Mouse (Mus musculus): ENCODE data around the gene Pomgnt2. TPM values are rescaled to one million over a fixed set of nuclear protein-coding genes. Genes with fewer than 3 reads are reported as not detected.

Pomgnt2 gene
- polyA plus RNA-seq (2015; fragmentation: Nextera tagmentation; extraction: Ambion mirVana): 20.5 and 20.7 TPM in 2 replicates

DNA sequence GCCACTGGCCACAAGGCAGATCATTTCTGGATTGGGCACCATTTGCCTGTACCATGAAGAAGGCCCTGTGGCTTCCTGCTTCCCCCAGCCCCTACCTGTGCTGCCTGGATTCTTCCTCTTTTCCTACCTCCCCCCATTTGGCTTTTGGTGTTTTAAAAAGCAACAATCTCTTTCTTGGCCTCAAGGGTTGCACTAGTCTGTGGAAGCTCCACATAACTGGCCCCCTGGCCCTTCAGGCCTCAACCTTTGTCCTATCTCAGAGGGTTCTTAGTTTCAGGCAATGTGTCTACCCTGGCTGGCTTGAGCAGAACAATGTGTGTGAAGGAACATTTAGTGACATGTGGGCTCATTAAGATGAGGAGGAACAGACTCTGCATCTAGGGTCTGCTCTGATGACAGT, at the start of gene Pomgnt2:
Gene Pomgnt2, minus strand, starts transcription at position 101 of the 400 bp plus-strand sequence.
- no peak for ATAC-seq (ENCODE audit: insufficient number of reproducible peaks, low FRiP score, low TSS enrichment, low read depth)
- peak within 1 kb of the TSS; percentile 95 for H3K4me3 ChIP-seq
- H3K4me2 ChIP-seq: peak within 1 kb of the TSS; percentile 96
- no peaks in the 10 kb centered on the region for H3K36me3 ChIP-seq
- no peak within 1 kb of the TSS for H3K27ac ChIP-seq
- H3K9me3 ChIP-seq: no peaks in the 10 kb centered on the region
- no peaks in the 10 kb centered on the region for H3K27me3 ChIP-seq
- no peak within 1 kb of the TSS for H3K9ac ChIP-seq
- peaks cover 7% of the 10 kb centered on the region for H3K4me1 ChIP-seq

GRCm38 (mm10) chr9:122039848-122040247, 42.9 kb upstream of the Pomgnt2 start:
- no peak overlapping the region for H3K9ac ChIP-seq
- ATAC-seq (ENCODE audit: insufficient number of reproducible peaks, low FRiP score, low TSS enrichment, low read depth): no peak

GRCm38 (mm10) chr9:122038631-122039030, 41.7 kb upstream of the Pomgnt2 start:
- H3K36me3 ChIP-seq: no peaks in the 10 kb centered on the region
- no peak overlapping the region for H3K9ac ChIP-seq
- H3K4me1 ChIP-seq: no peaks in the 10 kb centered on the region
- H3K4me2 ChIP-seq: no peak overlapping the region
- no peak overlapping the region for H3K4me3 ChIP-seq
- H3K27me3 ChIP-seq: no peaks in the 10 kb centered on the region
- WGBS: 73% methylated on average over 1 of the region's 1 CpGs
- no peaks in the 10 kb centered on the region for H3K9me3 ChIP-seq
- H3K27ac ChIP-seq: no peak overlapping the region
- ATAC-seq (ENCODE audit: insufficient number of reproducible peaks, low FRiP score, low TSS enrichment, low read depth): no peak

More at GRCm38 (mm10) chr9:122039848-122040247, 42.9 kb upstream of the Pomgnt2 start:
- no peaks in the 10 kb centered on the region for H3K27me3 ChIP-seq
- H3K9me3 ChIP-seq: no peaks in the 10 kb centered on the region
- H3K36me3 ChIP-seq: no peaks in the 10 kb centered on the region
- H3K4me3 ChIP-seq: no peak overlapping the region
- H3K4me1 ChIP-seq: no peaks in the 10 kb centered on the region
- no peak overlapping the region for H3K4me2 ChIP-seq
- WGBS: 75% methylated on average over 4 of the region's 4 CpGs
- H3K27ac ChIP-seq: no peak overlapping the region

GRCm38 (mm10) chr9:122036496-122037054, 39.7 kb upstream of the Pomgnt2 start:
- no peak overlapping the region for H3K27ac ChIP-seq
- H3K4me3 ChIP-seq: no peak overlapping the region
- ATAC-seq (ENCODE audit: insufficient number of reproducible peaks, low FRiP score, low TSS enrichment, low read depth): no peak
- no peak overlapping the region for H3K9ac ChIP-seq
- H3K27me3 ChIP-seq: no peaks in the 10 kb centered on the region
- no peaks in the 10 kb centered on the region for H3K9me3 ChIP-seq
- H3K4me2 ChIP-seq: no peak overlapping the region
- no peaks in the 10 kb centered on the region for H3K36me3 ChIP-seq
- 54% methylated on average over 4 of the region's 4 CpGs for WGBS
- no peaks in the 10 kb centered on the region for H3K4me1 ChIP-seq

DNA sequence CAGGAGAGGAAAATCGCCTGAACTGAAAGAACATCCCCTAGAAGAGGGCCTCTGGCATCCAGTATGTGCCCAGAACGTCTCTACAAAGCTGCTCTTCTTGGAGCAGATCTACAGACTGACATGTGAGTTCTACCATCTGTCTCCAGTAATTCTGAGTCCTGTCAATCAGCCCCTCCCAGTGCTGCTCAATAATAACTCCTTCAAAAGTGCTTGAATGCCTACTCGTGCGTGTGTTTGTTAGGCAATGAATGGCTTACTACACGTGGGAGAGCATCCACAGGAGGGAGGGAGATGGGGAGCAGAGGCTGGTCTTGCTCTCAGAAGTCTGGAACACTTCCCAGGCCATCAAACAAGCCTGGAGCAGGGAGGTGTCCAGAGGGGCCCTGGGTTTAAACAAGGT, 38.9 kb upstream of the Pomgnt2 start:
- Histone ChIP-seq H3K4me1 (no peaks in the 10 kb centered on the region), H3K9me3 (no peaks in the 10 kb centered on the region), H3K4me2 (no peak overlapping the region), H3K27ac (no peak overlapping the region), H3K4me3 (no peak overlapping the region), H3K9ac (no peak overlapping the region), H3K27me3 (no peaks in the 10 kb centered on the region), H3K36me3 (no peaks in the 10 kb centered on the region)
- WGBS: 26% methylated on average over 5 of the region's 5 CpGs
- ATAC-seq (ENCODE audit: insufficient number of reproducible peaks, low FRiP score, low TSS enrichment, low read depth): no peak

GRCm38 (mm10) chr9:122034949-122035348, 38.0 kb upstream of the Pomgnt2 start:
- no peak overlapping the region for H3K4me3 ChIP-seq
- H3K4me1 ChIP-seq: no peaks in the 10 kb centered on the region
- no peaks in the 10 kb centered on the region for H3K36me3 ChIP-seq
- no peaks in the 10 kb centered on the region for H3K9me3 ChIP-seq
- H3K27ac ChIP-seq: no peak overlapping the region
- H3K9ac ChIP-seq: no peak overlapping the region
- no peaks in the 10 kb centered on the region for H3K27me3 ChIP-seq
- 100% methylated on average over 1 of the region's 1 CpGs for WGBS
- no peak overlapping the region for H3K4me2 ChIP-seq
- no peak for ATAC-seq (ENCODE audit: insufficient number of reproducible peaks, low FRiP score, low TSS enrichment, low read depth)

DNA sequence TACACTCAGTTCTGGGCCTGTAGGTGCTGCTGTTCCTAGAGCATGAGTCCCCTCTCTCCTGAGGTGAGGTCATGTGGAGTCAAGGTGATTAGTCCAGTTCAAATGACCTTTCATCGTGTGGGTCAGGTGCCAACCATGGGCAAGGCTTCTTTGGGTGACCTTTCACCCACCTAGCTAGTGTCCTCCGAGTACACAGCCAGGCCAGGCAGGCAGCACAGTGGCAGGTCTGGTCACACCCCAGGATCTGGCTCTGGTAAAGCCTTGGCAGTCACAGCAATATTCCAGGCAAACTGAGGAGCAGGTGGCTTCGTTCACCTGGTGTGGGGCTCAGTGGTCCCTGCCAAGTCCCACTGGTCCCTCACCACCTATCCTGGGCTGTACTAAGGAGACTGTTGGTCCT, 35.2 kb upstream of the Pomgnt2 start:
- WGBS: 78% methylated on average over 3 of the region's 3 CpGs

GRCm38 (mm10) chr9:122030706-122031105, 33.8 kb upstream of the Pomgnt2 start:
- Histone ChIP-seq H3K9ac (no peak overlapping the region), H3K36me3 (no peaks in the 10 kb centered on the region), H3K4me2 (no peak overlapping the region), H3K4me3 (no peak overlapping the region), H3K9me3 (no peaks in the 10 kb centered on the region), H3K27ac (no peak overlapping the region), H3K27me3 (no peaks in the 10 kb centered on the region), H3K4me1 (peaks cover 19% of the 10 kb centered on the region)
- no peak for ATAC-seq (ENCODE audit: insufficient number of reproducible peaks, low FRiP score, low TSS enrichment, low read depth)
- WGBS: 50% methylated on average over 5 of the region's 5 CpGs

More for the DNA sequence above, 35.2 kb upstream of the Pomgnt2 start:
- Histone ChIP-seq H3K4me1 (peaks cover 10% of the 10 kb centered on the region), H3K27ac (no peak overlapping the region), H3K4me3 (no peak overlapping the region), H3K9me3 (no peaks in the 10 kb centered on the region), H3K27me3 (no peaks in the 10 kb centered on the region), H3K4me2 (no peak overlapping the region), H3K9ac (no peak overlapping the region), H3K36me3 (no peaks in the 10 kb centered on the region)
- no peak for ATAC-seq (ENCODE audit: insufficient number of reproducible peaks, low FRiP score, low TSS enrichment, low read depth)

DNA sequence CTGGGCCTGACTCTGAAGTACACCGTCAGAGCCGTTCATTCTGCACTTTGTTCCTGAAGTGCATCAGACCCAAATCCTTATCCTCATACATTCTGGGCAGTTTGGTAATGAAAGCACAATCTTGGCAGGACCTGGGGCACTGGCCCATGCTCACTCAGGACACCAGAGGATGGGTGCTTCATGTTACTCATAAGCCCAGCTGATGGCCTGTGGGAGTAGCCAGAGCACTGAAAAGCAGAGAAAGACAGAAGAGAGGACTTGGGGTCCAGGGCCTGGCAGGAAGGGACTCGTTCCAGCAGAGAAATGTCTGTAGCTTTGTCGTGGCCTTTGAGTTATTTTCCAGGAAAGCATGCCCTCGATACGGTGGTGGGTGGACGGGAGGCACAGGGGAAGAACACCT, 32.9 kb upstream of the Pomgnt2 start:
- no peak overlapping the region for H3K4me3 ChIP-seq
- peaks cover 20% of the 10 kb centered on the region for H3K4me1 ChIP-seq
- H3K9ac ChIP-seq: no peak overlapping the region
- H3K27ac ChIP-seq: no peak overlapping the region
- H3K9me3 ChIP-seq: no peaks in the 10 kb centered on the region
- H3K36me3 ChIP-seq: no peaks in the 10 kb centered on the region
- 89% methylated on average over 7 of the region's 7 CpGs for WGBS
- H3K4me2 ChIP-seq: no peak overlapping the region
- H3K27me3 ChIP-seq: no peaks in the 10 kb centered on the region
- ATAC-seq (ENCODE audit: insufficient number of reproducible peaks, low FRiP score, low TSS enrichment, low read depth): no peak

DNA sequence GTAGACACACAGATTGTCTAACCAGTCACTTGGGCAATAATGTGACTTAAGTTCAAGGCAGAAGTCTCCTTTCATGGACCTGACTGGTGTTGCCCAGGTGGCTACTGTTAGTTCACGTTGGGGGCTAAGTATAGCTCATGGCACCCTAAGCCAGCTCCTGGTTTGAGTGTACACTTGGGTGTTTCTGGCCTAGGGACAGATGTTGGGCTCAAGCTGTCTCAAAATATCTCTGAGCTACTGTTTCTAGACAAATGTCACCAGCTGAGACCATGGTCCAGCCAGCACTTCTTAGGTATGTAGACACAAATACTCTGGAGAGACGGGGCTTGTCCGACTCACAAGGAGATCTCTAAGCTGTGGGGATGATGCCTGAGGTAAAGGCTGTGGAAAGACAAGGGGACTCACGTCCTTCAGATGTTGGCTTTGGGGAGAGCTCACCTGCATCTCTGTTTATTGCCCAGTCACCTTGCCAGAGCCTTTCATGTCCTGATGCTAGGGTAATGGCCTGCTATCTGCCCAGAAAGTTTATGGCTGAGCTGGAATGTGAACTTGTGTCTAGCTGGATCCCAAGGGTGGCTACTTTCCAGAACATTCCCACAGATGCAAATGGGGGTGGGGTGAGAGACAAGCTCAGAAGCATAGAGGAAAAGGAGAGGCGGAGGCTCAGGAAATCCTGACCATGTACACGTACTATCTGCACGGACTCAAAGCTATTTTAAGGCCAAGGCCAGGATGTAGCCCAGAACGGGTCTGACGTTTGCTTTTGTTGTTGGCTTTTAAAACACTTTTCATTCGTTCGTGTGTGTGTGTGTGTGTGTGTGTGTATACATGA, 31.2 kb upstream of the Pomgnt2 start:
- Histone ChIP-seq H3K36me3 (no peaks in the 10 kb centered on the region), H3K4me1 (peaks cover 21% of the 10 kb centered on the region), H3K4me2 (no peak overlapping the region), H3K27ac (peak overlapping the region; percentile 55; the same call in 1 of the 2 replicates), H3K9me3 (no peaks in the 10 kb centered on the region), H3K9ac (no peak overlapping the region), H3K27me3 (no peaks in the 10 kb centered on the region), H3K4me3 (no peak overlapping the region)
- WGBS: 63% methylated on average over 11 of the region's 11 CpGs
- no peak for ATAC-seq (ENCODE audit: insufficient number of reproducible peaks, low FRiP score, low TSS enrichment, low read depth)

DNA sequence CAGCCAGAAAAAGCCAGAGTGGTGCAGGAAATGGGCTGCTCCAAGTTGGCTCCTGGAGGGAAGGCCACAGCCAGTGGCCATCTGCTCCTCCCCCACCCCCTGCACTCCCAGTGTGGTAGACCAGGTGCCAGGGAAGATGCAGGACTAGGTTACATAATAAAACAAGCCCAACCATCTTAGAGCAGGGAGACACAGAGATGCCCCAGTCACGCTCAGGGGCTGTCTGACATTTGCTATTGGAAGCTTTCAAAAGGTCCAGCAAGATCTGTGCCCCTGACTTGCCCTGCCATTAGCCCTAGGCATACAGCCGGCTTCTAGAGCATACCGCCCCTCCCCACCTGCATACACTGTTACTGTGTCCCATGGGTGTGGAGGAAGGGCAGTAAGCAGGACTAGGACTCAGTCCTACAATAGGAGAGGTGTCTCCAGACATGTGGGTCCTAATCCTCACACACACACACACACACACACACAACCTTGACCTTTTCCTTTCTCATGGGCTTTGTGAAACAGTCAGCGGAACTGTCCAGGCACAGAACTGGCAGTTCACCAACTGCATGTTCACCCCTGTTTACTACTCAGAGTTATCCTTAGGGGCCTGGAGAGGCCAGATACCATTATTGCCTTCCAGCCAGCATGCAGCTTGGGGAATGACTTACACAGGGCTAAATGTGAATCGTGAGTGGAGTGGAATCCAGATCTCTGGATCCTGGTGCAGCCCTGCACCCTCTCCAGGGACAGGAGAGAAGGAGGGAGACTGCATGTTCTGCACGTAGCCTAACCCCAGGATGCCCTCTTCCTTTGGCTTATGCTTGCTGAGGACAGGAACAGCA, 30.4 kb upstream of the Pomgnt2 start:
- Histone ChIP-seq H3K36me3 (no peaks in the 10 kb centered on the region), H3K27ac (peak overlapping the region; percentile 55), H3K4me2 (no peak overlapping the region), H3K4me1 (peaks cover 25% of the 10 kb centered on the region), H3K27me3 (no peaks in the 10 kb centered on the region), H3K9ac (no peak overlapping the region), H3K9me3 (no peaks in the 10 kb centered on the region), H3K4me3 (no peak overlapping the region)
- WGBS: 51% methylated on average over 6 of the region's 6 CpGs
- ATAC-seq (ENCODE audit: insufficient number of reproducible peaks, low FRiP score, low TSS enrichment, low read depth): no peak

Measured in limb, embryonic 15.5 days (tissue).